Mouse (Mus musculus) ES-Bruce4 (cell line): ENCODE data around the gene Ints5.

Source experiments
- CTCF ChIP-seq: IDR thresholded peaks from one replicate; pipeline ENCODE4 v1.8.1; 2011; ENCODE audit warnings: low read depth, low read length
- EP300 ChIP-seq: IDR thresholded peaks from 2 replicates; pipeline ENCODE4 v1.6.1; 2011; ENCODE audit warnings: low read depth, low read length; ENCODE audit not compliant: insufficient read depth
- POLR2A ChIP-seq: IDR thresholded peaks from one replicate; pipeline ENCODE4 v1.8.1; 2011; ENCODE audit warnings: low read length; ENCODE audit not compliant: insufficient read depth

- no peak for TF ChIP-seq POLR2A
- TF ChIP-seq CTCF, result no peak
- no peak for TF ChIP-seq EP300
Observed at GRCm38 (mm10) chr19:8899079-8899478, 6.3 kb downstream of the Ints5 start.
